10 mouse cellular contexts compared by ENCODE assay signal in the genomic region with DNA sequence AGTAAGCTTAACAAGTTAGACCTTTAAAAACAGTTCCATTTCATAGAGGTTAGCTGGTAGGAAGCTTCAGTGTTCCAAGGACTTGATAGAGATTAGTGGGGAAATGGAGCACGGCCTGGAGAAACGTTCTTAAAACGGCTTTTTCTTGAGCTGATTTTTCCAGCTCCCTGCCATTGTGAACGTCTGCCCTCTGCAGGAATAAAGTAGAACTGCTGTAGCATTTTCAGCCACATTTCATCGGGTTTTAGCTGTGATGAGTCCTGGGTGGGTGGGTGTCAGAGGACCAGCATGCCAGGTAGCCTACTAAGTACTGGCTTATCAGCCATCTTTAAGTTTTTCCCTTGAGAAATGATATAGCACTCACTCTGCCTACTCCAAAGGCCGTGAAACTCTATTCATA. TPM values are rescaled to one million over a fixed set of nuclear protein-coding genes. Genes with fewer than 3 reads are reported as not detected.
A peak's percentile ranks its signal among the peaks of the same experiment; 100 is the strongest.
DNase-seq lines count a peak whose midpoint lies in the region; ATAC-seq and TF ChIP-seq lines count a peak whose summit lies in the region.
"Had no signal": no experiment of that assay in that cellular context is flagged by ENCODE, and none has a peak within 500 bp of the region (broad histone marks: within the 10 kb centered on the region; RNA-seq: fewer than 3 reads in every experiment).

No protein-coding gene starts in this region.

- intact Hi-C loops in left cerebral cortex, postnatal 4 days (cut with DNase I) = loop anchor here (10.0 kb wide), 2 partner anchors 122 to 242 kb away; a partner anchor contains a TSS
- intact Hi-C loops in heart, postnatal 14 days (cut with DNase I) = loop anchor here (2.0 to 10.0 kb wide), 5 partner anchors 78 to 619 kb away; a partner anchor contains a TSS

- WGBS in midbrain, postnatal 0 days = 11% methylated on average over 6 of the region's 6 CpGs

- H3K9ac ChIP-seq in midbrain, postnatal 0 days (replicated peaks; ENCODE audit: low read length, poor library complexity, severe bottlenecking) = no peak overlapping the region
- H3K9ac ChIP-seq: embryonic facial prominence, embryonic 15.5 days; lung, embryonic 15.5 days had no signal

- H3K4me2 ChIP-seq in midbrain, postnatal 0 days (ENCODE audit: low read depth, low read length, poor library complexity, severe bottlenecking) = 0 out of 2 replicates have a peak overlapping the region, but pooled peaks have one; percentile 4
- H3K4me2 ChIP-seq: embryonic facial prominence, embryonic 15.5 days; lung, embryonic 15.5 days had no signal

- no peaks in the 10 kb centered on the region for H3K9me3 ChIP-seq in midbrain, postnatal 0 days (ENCODE audit: low read length)
- H3K9me3 ChIP-seq: embryonic facial prominence, embryonic 15.5 days; lung, embryonic 15.5 days had no signal

- peak; percentile 62; the same call in 1 of the 2 replicates for ATAC-seq in midbrain, postnatal 0 days (ENCODE audit: low FRiP score)

- H3K4me3 ChIP-seq in midbrain, postnatal 0 days (ENCODE audit: low read depth, low read length) = no peak overlapping the region
- H3K4me3 ChIP-seq: embryonic facial prominence, embryonic 15.5 days; lung, embryonic 15.5 days had no signal

- H3K27me3 ChIP-seq in midbrain, postnatal 0 days (ENCODE audit: insufficient read depth, low read length) = no peaks in the 10 kb centered on the region
- H3K27me3 ChIP-seq: embryonic facial prominence, embryonic 15.5 days; lung, embryonic 15.5 days had no signal

- no peaks in the 10 kb centered on the region for H3K4me1 ChIP-seq in midbrain, postnatal 0 days (ENCODE audit: insufficient read depth, low read length)
- H3K4me1 ChIP-seq: embryonic facial prominence, embryonic 15.5 days; lung, embryonic 15.5 days had no signal

- DNase-seq in left cerebral cortex, adult 11 months (ENCODE audit: low spot score) = peak; percentile 33
- DNase-seq in left cerebral cortex, postnatal 4 days = no peak
- DNase-seq in Muller cell, postnatal 12 days (ENCODE audit: inconsistent ontology term) = peak; percentile 66
- DNase-seq in embryo, embryonic 10.5 days (ENCODE audit: low spot score) = peak; percentile 88
- DNase-seq in heart, postnatal 14 days = peak; percentile 24 to 65
- peak; percentile 69 to 72 for DNase-seq in layer of hippocampus, postnatal 10 days (ENCODE audit: low spot score in 2 of 2)
- peak; percentile 84 for DNase-seq in midbrain, postnatal 0 days (ENCODE audit: low spot score)
- DNase-seq in urinary bladder, postnatal 36 days (ENCODE audit: low spot score in 2 of 2) = no peak

- 0 out of 2 replicates have a peak overlapping the region, but pooled peaks have one; percentile 26 for H3K27ac ChIP-seq in midbrain, postnatal 0 days (ENCODE audit: low read depth, low read length)
- H3K27ac ChIP-seq: embryonic facial prominence, embryonic 15.5 days; lung, embryonic 15.5 days had no signal

- H3K36me3 ChIP-seq in midbrain, postnatal 0 days (ENCODE audit: insufficient read depth, low read length) = no peaks in the 10 kb centered on the region
- H3K36me3 ChIP-seq: embryonic facial prominence, embryonic 15.5 days; lung, embryonic 15.5 days had no signal

- peak; percentile 96 for TF ChIP-seq CTCF in midbrain, postnatal 0 days (IDR thresholded peaks at IDR 0.05)

RNA-seq across cellular contexts. Expression of a gene that starts 29.9 kb away (rescaled TPM):
- total RNA-seq in left cerebral cortex, postnatal 4 days (2021) = under 1 TPM; 0.36 to 0.42 TPM
- total RNA-seq in heart, postnatal 14 days (2021) = 1 to 10 TPM; 1.1 to 1.5 TPM
- under 1 TPM; 0.27 to 0.53 TPM for total RNA-seq in layer of hippocampus, postnatal 10 days (2021)
- 0.33 and 0.49 TPM in 2 replicates for total RNA-seq in midbrain, postnatal 0 days (2014; rRNA removed)
- 0.30 and 0.39 TPM in 2 replicates for polyA plus RNA-seq in midbrain, postnatal 0 days (2015; fragmentation: Nextera tagmentation; extraction: Ambion mirVana)

Comparison
In these comparisons a context has a peak if more than half of its experiments do, and no peak if none do; other contexts are left out.
1. DNase-seq: peak in left cerebral cortex, adult 11 months (single experiment), Muller cell, postnatal 12 days (single experiment), embryo, embryonic 10.5 days (single experiment), heart, postnatal 14 days (2 of 2), layer of hippocampus, postnatal 10 days (2 of 2) and midbrain, postnatal 0 days (single experiment); none in left cerebral cortex, postnatal 4 days (single experiment) and urinary bladder, postnatal 36 days (0 of 2).